Mouse (Mus musculus) midbrain, embryonic 14.5 days (tissue): Measurements from ENCODE around the gene Hcrt. TPM values are rescaled to one million over a fixed set of nuclear protein-coding genes. Genes with fewer than 3 reads are reported as not detected.

ENCODE experiments used
- ATAC-seq: fragments of 200-750 bp; cut with Nextera tagmentation; 2 replicates; pipeline ENCODE4 v1.8.0; 2017; ENCODE audit warnings: moderate number of reproducible peaks, moderate library complexity; ENCODE audit not compliant: low FRiP score, low TSS enrichment
- DNase-seq: peaks from one replicate; pipeline ENCODE4 v3.0.0-alpha.2; 2015
- H3K27ac ChIP-seq: fragments of 300-500 bp; sonication (generic); replicated peaks from 2 replicates; pipeline ENCODE4 v1.5.1; 2014; ENCODE audit warnings: mild to moderate bottlenecking, low read depth, low read length, moderate library complexity
- H3K27me3 ChIP-seq: fragments of 300-500 bp; sonication (generic); 2 replicates; pipeline ENCODE4 v1.6.1; 2014; ENCODE audit warnings: low read length, control low read depth, mixed read lengths; ENCODE audit not compliant: control insufficient read depth, insufficient read depth
- H3K36me3 ChIP-seq: fragments of 300-500 bp; sonication (generic); 2 replicates; pipeline ENCODE4 v1.6.1; 2014; ENCODE audit warnings: low read length, control low read depth; ENCODE audit not compliant: control insufficient read depth, insufficient read depth
- H3K4me1 ChIP-seq: fragments of 300-500 bp; sonication (generic); 2 replicates; pipeline ENCODE4 v1.6.1; 2014; ENCODE audit warnings: mild to moderate bottlenecking, antibody characterized with exemption, low read length, control low read depth; ENCODE audit not compliant: control insufficient read depth, insufficient read depth
- H3K4me2 ChIP-seq: fragments of 300-500 bp; sonication (generic); 2 replicates; pipeline ENCODE4 v1.6.1; 2014; ENCODE audit warnings: mild to moderate bottlenecking, low read length, moderate library complexity
- H3K4me3 ChIP-seq: fragments of 300-500 bp; sonication (generic); replicated peaks from 2 replicates; pipeline ENCODE4 v1.5.1; 2014; ENCODE audit warnings: low read depth, low read length
- H3K9ac ChIP-seq: fragments of 300-500 bp; sonication (generic); replicated peaks from 2 replicates; pipeline ENCODE4 v1.6.1; 2014; ENCODE audit warnings: mild to moderate bottlenecking, low read length, moderate library complexity
- H3K9me3 ChIP-seq: fragments of 300-500 bp; sonication (generic); 2 replicates; pipeline ENCODE4 v1.6.1; 2016; ENCODE audit warnings: low read length, control low read depth, mixed read lengths; ENCODE audit not compliant: control insufficient read depth
- WGBS: fragments of 180-500 bp; shearing (Covaris S2); extraction: QIAGEN DNeasy Blood & Tissue Kit; methylation state at CpG from one replicate; pipeline ENCODE4 v1.1.7; 2014; 5-methylcytosine and 5-hydroxymethylcytosine counted together
- polyA plus RNA-seq: library from polyadenylated mRNA; unstranded; fragments of >200 nt; fragmentation: Nextera tagmentation; extraction: Ambion mirVana; gene quantifications from 2 replicates; pipeline ENCODE4 v1.2.1, GENCODE M21; 2014

Hcrt gene
- 0.55 TPM in 1 of 2 replicates, not detected in the other for polyA plus RNA-seq

GRCm38 (mm10) chr11:100762831-100763230 is at the start of gene Hcrt:
Gene Hcrt (minus strand): TSS chr11:100762931.
- 88% methylated on average over 7 of the region's 7 CpGs for WGBS
- ATAC-seq (no peak), DNase-seq (no peak)
- Histone ChIP-seq H3K36me3 (no peaks in the 10 kb centered on the region), H3K27ac (no peak within 1 kb of the TSS), H3K4me3 (peak within 1 kb of the TSS; percentile 38), H3K4me2 (peak within 1 kb of the TSS; percentile 60), H3K9ac (peak within 1 kb of the TSS; percentile 36), H3K9me3 (no peaks in the 10 kb centered on the region), H3K4me1 (peaks cover 10% of the 10 kb centered on the region; the same call in 1 of the 2 replicates), H3K27me3 (no peaks in the 10 kb centered on the region)

- DNase-seq: no peak
- WGBS: 93% methylated on average over 2 of the region's 2 CpGs
- H3K4me1 ChIP-seq: no peaks in the 10 kb centered on the region
- no peak overlapping the region for H3K9ac ChIP-seq
- H3K27me3 ChIP-seq: no peaks in the 10 kb centered on the region
- H3K36me3 ChIP-seq: no peaks in the 10 kb centered on the region
- ATAC-seq: no peak
- H3K27ac ChIP-seq: no peak overlapping the region
- H3K4me2 ChIP-seq: no peak overlapping the region
- no peak overlapping the region for H3K4me3 ChIP-seq
- H3K9me3 ChIP-seq: no peaks in the 10 kb centered on the region
These were observed 48.4 kb upstream of the Hcrt start for GRCm38 (mm10) chr11:100811132-100811531.

DNA sequence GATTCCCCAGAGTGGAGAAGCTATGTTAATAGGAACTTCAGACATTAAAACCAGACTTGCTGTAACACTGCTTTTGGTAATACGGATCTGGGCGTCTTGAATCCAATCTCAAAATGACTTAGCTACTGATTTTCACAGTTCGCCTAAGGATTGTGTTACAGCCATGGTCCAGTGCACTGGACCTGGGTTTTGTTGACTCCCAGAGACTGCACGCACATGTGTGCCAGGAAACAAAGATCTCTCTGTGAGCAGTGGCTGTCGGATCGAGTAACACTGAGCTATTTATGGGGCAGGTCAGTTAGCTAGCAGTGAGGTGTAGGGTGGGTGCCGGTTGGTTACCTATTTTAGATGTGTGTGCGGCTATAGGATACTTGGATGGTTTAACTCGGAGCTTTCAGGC is 47.8 kb upstream of the Hcrt start:
- ATAC-seq (no peak), DNase-seq (no peak)
- no peak overlapping the region for H3K27ac ChIP-seq
- H3K4me1 ChIP-seq: no peaks in the 10 kb centered on the region
- no peak overlapping the region for H3K4me2 ChIP-seq
- no peaks in the 10 kb centered on the region for H3K27me3 ChIP-seq
- no peak overlapping the region for H3K9ac ChIP-seq
- H3K4me3 ChIP-seq: no peak overlapping the region
- H3K9me3 ChIP-seq: no peaks in the 10 kb centered on the region
- 90% methylated on average over 9 of the region's 9 CpGs for WGBS
- 0 out of 2 replicates have a peak, but pooled peaks cover under 1% of the 10 kb centered on the region for H3K36me3 ChIP-seq

- no peak overlapping the region for H3K4me3 ChIP-seq
- no peak overlapping the region for H3K9ac ChIP-seq
- H3K27ac ChIP-seq: no peak overlapping the region
- no peaks in the 10 kb centered on the region for H3K4me1 ChIP-seq
- DNase-seq (no peak), ATAC-seq (no peak)
- H3K36me3 ChIP-seq: peaks cover 37% of the 10 kb centered on the region
- no peaks in the 10 kb centered on the region for H3K27me3 ChIP-seq
- no peak overlapping the region for H3K4me2 ChIP-seq
- WGBS: 71% methylated on average over 20 of the region's 20 CpGs
- H3K9me3 ChIP-seq: no peaks in the 10 kb centered on the region
These were observed 43.9 kb upstream of the Hcrt start for GRCm38 (mm10) chr11:100806380-100807305.

DNA sequence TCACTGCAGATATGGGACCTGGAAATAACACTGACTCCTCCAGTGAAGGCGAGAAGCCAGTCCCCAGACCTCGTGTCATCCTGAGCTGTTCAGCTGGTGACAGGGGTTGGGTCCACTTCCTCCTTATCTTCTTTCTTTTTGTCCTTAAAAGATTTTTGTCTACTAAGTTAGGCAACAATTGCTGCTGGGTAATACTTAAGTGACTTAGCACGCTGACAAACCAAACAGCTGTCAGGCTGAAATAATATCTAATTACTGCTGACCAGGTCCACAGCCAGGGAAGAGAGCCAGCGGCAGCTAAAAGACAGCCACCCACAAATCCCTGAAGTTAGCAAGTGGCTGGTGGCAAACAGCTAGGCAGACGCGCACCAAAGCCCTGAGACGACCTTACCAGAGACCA is 42.8 kb upstream of the Hcrt start:
- no peak overlapping the region for H3K4me3 ChIP-seq
- no peak overlapping the region for H3K27ac ChIP-seq
- no peaks in the 10 kb centered on the region for H3K9me3 ChIP-seq
- 88% methylated on average over 7 of the region's 7 CpGs for WGBS
- H3K27me3 ChIP-seq: no peaks in the 10 kb centered on the region
- H3K36me3 ChIP-seq: peaks cover 44% of the 10 kb centered on the region
- H3K4me1 ChIP-seq: no peaks in the 10 kb centered on the region
- ATAC-seq: no peak
- no peak for DNase-seq
- no peak overlapping the region for H3K9ac ChIP-seq
- no peak overlapping the region for H3K4me2 ChIP-seq

DNA sequence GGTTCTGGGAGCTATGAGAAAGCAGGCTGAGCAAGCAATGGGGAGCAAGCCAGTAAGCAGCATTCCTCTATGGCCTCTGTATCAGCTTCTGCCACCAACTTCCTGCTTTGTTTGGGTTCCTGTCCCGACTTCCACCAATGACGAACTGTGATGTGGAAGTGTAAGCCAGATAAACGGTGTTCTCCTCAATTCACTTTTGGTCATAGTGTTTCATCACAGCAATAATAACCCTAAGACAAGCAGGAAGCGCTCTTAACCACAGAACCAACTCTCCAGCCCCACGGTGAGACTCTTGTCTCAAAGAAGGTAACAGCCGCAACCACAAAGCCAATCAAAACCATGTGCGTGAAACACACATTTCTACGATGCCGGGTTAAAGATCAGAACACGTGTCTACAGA is 41.7 kb upstream of the Hcrt start:
- H3K36me3 ChIP-seq: peaks cover 44% of the 10 kb centered on the region
- H3K9ac ChIP-seq: no peak overlapping the region
- 95% methylated on average over 10 of the region's 10 CpGs for WGBS
- DNase-seq (no peak), ATAC-seq (no peak)
- H3K27ac ChIP-seq: no peak overlapping the region
- H3K27me3 ChIP-seq: no peaks in the 10 kb centered on the region
- no peak overlapping the region for H3K4me2 ChIP-seq
- no peaks in the 10 kb centered on the region for H3K9me3 ChIP-seq
- H3K4me1 ChIP-seq: no peaks in the 10 kb centered on the region
- H3K4me3 ChIP-seq: no peak overlapping the region

DNA sequence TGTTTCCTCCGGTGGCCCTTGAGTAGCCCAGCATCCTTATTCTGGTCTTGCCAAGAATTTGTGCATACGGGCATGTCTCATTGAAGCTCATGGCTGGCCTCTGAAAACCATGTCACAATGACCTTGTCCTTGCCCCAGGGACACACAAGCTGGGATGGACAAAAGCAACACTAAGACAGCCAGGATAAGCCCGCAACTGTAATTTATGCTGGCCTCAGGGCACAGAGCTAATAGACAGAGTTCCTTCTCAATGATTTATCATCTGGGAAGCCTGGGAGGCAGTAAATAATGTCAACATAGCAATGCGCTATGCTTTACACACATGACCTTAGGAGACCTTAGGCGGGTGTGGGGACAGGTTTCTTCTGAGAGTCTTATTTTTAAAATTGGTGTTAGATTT is 36.7 kb upstream of the Hcrt start:
- Histone ChIP-seq H3K4me1 (no peaks in the 10 kb centered on the region), H3K9me3 (no peaks in the 10 kb centered on the region), H3K27me3 (no peaks in the 10 kb centered on the region), H3K4me2 (no peak overlapping the region), H3K36me3 (peaks cover 41% of the 10 kb centered on the region), H3K4me3 (no peak overlapping the region), H3K27ac (no peak overlapping the region; the same call in 1 of the 2 replicates), H3K9ac (no peak overlapping the region)
- ATAC-seq (no peak), DNase-seq (peak; percentile 39)
- WGBS: 59% methylated on average over 5 of the region's 5 CpGs

DNA sequence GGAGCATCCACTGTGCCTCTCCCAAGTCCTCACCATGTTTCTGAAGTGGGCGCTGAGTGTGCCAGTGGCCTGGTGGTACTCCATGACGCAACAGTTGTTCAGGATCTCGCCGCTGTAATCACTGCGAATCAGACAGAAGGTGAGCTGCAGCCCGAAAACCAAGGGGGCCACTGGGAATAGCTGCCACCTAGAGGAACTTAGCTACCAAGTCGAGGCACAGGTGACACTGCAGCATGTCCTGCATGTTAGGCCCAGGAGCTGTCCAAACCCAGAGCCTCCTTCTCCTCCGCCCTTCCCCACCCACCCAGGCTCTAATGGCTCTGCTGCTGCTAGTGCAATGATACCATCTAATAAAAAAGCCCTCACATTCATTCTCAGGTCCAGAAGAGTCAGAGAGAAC is 33.9 kb upstream of the Hcrt start:
- H3K36me3 ChIP-seq: peaks cover 14% of the 10 kb centered on the region
- no peaks in the 10 kb centered on the region for H3K4me1 ChIP-seq
- H3K27me3 ChIP-seq: no peaks in the 10 kb centered on the region
- no peak overlapping the region for H3K4me3 ChIP-seq
- H3K9me3 ChIP-seq: no peaks in the 10 kb centered on the region
- DNase-seq (no peak), ATAC-seq (no peak)
- WGBS: 68% methylated on average over 8 of the region's 8 CpGs
- no peak overlapping the region for H3K4me2 ChIP-seq
- no peak overlapping the region for H3K27ac ChIP-seq
- H3K9ac ChIP-seq: no peak overlapping the region

- no peak for DNase-seq
- no peaks in the 10 kb centered on the region for H3K4me1 ChIP-seq
- H3K4me3 ChIP-seq: no peak overlapping the region
- no peak overlapping the region for H3K9ac ChIP-seq
- peaks cover 11% of the 10 kb centered on the region for H3K36me3 ChIP-seq
- no peak overlapping the region for H3K27ac ChIP-seq
- no peak overlapping the region for H3K4me2 ChIP-seq
- no peaks in the 10 kb centered on the region for H3K27me3 ChIP-seq
- 98% methylated on average over 2 of the region's 2 CpGs for WGBS
- no peaks in the 10 kb centered on the region for H3K9me3 ChIP-seq
- ATAC-seq: no peak
These were observed 32.7 kb upstream of the Hcrt start for GRCm38 (mm10) chr11:100795386-100795785.
